Mouse (Mus musculus): ENCODE data around the gene Cenpp. TPM values are rescaled to one million over a fixed set of nuclear protein-coding genes. Genes with fewer than 3 reads are reported as not detected.
A peak's percentile ranks its signal among the peaks of the same experiment; 100 is the strongest.

Gene Cenpp
- 1 to 10 TPM in 1 of 2 experiments, under 1 TPM in 1; 0.86 to 1.7 TPM for total RNA-seq (2021)
- long read RNA-seq, experiment 1, partial matches to known transcripts: 0 of 7 reads
- long read RNA-seq, experiment 1, other reads (novel, unspliced or antisense): 6 of 7 reads
- long read RNA-seq, experiment 2, partial matches to known transcripts: 0 of 7 reads
- long read RNA-seq, experiment 2, other reads (novel, unspliced or antisense): 7 of 7 reads

GRCm38 (mm10) chr13:49652481-49653179, at the start of gene Cenpp, which contains the start of gene Nol8:
Gene Cenpp, minus strand, starts transcription at chr13:49652785.
Gene Nol8, plus strand, starts transcription at chr13:49653078.
- peak; percentile 99 to 100 for DNase-seq
- intact Hi-C loops (cut with DNase I): loop anchor here (5.0 kb wide), 1 partner anchor 310 kb away; the partner anchor contains the start of gene Bicd2

DNA sequence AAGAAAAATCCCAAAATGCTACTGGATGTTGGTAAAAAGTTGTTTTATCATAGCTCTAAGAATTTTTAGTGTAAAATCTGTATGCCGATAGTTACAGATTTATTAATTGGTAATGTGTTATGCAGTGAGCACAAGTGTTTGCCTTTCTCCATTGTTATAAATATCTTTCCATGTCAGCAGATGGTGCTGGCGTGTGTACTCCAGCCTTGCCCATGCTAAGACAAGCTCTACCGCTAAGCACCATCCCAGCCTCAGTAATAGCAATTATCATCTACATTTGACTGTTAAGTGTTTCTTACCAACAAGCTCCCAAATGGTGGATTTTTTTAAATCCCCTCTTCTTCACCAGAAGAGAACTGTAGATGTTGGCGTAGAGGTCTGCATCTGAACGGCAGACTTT, 38.5 kb upstream of the Cenpp start:
- no peak for DNase-seq
- intact Hi-C loops (cut with DNase I): no loop called here

DNA sequence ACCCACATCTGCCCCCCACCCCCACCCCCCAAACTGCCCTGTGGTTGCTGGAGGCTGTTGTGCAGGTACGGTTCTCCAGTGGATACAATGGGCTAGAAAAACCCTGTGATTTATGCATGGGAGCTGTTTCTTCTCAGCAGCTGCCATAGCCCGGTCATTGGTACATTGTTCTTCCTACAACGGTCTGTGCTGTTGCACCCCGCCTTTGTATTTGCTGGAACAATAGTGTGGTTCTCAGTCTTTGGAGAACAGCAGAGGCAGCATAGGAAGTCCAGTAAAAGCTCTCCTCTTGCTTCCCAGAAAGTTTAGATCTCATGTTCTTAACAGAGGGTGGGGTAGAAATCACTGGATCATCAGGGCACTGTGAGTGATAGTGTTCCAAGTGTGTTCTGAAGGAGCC, 31.7 kb upstream of the Cenpp start:
- intact Hi-C loops (cut with DNase I): no loop called here
- DNase-seq: no peak

DNA sequence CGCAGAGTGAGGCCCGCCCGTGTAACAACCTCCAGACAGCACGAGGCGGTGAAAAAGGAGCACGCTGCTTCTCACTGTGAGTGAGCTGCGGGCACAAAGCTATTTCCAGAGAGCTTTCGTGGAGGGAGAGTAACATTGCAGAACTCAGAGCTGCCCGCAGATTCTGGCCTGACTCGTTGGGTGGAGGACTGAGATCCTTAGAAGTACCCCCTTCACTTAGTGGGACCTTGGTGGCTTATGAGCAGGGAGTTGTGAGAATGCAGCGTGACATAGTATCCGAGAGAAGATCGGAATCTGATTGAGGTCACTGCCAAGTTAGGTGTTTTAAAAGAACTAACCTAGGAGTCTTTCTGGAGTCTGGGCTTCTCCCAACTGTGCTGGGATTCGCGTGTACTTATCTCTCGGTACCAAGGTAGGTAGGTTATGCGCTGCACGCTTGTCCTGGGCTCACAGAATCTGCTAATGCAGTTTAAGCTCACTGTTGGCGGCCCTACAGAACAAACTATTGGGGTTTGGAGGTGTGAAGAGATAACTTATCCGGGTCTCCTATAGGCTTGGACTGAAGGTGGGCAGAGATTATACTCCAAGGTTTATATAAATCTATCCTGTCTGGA, 29.8 kb upstream of the Cenpp start:
- intact Hi-C loops (cut with DNase I): no loop called here
- DNase-seq: no peak

DNA sequence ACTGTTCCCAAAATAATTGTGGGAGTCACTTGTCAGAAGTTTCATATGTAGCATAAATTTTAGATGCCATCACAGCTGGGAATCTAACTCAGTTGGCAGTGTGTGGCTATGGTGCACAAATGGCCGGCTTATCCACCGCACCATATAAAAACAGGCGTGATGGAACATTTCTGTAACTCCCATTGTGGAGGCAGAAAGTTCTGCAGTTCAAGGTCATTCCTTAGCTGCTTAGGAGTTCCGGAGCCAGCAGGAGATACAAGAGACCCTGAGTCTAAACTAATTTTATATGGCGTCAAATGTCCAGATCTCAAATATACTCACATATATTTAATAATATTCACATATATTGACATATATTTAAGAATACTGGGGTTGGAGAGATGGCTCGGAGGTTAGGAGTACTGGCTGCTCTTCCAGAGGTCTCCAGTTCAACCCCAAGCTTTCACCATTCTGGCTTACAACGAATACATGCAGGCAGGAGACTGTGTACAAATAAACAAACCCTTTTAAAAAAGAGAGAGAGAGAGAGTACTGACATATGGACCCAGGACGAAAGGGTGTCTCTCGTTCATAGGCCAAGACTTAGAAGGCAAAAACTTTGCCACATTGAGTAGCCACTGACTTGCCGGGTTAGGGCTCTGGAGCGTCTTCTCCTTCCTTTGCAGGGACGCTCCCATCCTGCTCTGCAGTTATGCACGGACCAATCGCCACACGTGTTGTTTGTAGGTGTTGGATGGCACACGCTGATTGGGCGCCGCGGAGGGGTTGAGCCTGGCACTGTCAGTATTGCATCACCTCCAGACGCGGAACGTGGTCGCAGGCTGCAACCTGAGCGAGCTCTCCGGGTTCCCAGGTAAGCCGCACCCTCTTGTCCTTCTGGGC, 29.0 kb upstream of the Cenpp start, which contains the start of gene Iars:
Gene Iars (plus strand): TSS at position 750 of the 882 bp plus-strand sequence.
- intact Hi-C loops (cut with DNase I): no loop called here
- DNase-seq: peak; percentile 97 to 99

DNA sequence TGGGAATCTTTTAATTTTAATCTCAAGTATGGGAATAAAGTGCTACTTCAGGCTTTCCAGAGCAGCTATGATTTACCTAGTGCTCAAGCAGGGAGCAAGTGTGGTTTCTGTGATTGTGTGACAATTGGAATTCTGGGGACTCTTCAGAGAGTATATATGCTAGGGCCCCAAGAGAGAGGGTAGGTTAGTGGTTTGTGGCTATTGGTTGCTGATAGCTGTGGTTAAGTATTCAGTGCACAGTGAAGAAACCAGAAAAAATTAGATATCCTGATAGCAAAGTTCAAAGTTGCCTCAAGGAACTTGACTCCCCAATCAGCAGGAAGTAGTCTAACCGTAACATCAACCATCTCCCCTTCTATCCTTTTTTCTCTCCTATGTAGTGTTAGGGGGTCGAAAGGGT, 25.2 kb upstream of the Cenpp start:
- intact Hi-C loops (cut with DNase I): no loop called here
- no peak for DNase-seq

DNA sequence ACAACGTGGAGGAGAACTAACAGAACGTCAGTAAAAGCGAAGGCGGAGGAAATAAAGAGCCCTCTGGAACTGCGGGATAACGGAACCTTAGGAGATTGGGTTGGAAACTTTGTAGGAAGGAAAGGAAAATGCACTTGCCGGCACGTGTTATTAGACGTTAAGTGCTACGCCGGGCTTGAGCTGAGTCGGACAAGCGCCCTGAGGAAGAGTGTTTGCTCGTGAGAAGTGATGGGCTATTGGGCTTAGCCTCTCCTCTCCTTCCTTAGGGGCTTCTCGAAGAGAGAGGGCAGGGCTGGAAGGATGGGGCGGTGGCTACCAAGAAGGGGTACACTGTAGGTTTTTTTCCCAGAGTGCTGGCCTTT, 576 bp upstream of the Cenpp start:
- intact Hi-C loops (cut with DNase I): loop anchor here (5.0 kb wide), 1 partner anchor 311 kb away; the partner anchor contains the start of gene Bicd2
- peak; percentile 28 to 40 for DNase-seq

GRCm38 (mm10) chr13:49651781-49652351, 719 bp downstream of the Cenpp start:
- DNase-seq: no peak
- intact Hi-C loops (cut with DNase I): loop anchor here (5.0 kb wide), 1 partner anchor 310 kb away; the partner anchor contains the start of gene Bicd2

- DNase-seq: no peak
- intact Hi-C loops (cut with DNase I): loop anchor here (5.0 kb wide), 1 partner anchor 309 kb away; the partner anchor contains the start of gene Bicd2
Observed at GRCm38 (mm10) chr13:49651136-49651535, 1.4 kb downstream of the Cenpp start.

DNA sequence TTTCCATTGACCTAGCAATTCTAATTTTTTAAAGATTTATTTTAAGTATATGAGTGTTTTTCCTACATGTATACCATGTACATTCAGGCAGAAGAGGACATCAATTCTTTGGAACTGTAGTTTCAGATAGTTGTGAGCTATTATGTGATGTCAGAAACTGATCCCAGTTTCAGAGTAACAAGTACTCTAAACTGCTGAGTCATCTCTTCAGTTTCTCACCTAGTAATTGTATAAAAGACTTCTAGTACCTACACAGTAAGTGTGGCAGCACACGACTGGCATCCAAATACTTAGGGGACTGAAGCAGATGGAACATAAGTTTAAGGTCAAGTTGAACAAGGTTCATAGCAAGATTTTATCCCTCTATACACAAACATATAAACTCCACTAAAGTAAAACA, 6.6 kb downstream of the Cenpp start:
- no peak for DNase-seq
- intact Hi-C loops (cut with DNase I): loop anchor here (10.0 kb wide), 1 partner anchor 321 kb away; the partner anchor contains the start of gene Fgd3

DNA sequence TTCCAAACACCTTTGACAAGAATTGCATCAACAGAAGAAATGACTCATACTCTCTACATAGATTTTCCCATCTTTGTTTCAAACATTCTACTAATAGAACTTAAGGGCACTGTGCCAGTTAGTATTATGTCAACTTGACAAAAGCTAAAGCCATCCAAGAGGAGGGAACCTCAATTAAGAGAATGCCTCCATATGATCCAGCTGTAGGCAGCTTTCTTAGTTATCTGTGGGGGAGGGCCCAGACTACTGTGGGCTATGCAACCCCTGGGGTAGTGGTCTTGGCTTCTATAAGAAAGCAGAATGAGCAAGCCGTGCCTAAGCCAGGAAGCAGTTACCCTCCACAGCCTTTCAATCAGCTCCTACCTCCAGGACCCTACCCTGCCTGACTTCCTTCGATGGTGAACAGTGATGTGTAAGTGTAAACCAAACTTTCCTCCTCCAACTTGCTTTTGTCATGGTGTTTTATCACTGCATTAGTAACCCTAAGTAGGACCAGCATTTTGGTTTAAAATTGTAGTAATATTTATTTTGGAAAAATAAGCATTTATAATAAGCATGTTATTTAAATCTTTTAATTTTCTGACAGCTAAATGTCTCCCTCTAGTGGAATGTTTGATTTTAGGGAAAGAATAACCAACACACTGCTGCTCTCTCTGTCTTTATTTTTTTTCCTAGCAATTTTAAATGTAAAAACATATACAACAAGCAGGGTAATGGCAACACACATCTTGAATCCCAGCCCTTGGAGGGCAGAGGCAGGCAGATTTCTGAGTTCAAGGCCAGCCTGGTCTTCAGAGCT, 7.7 kb downstream of the Cenpp start:
- intact Hi-C loops (cut with DNase I): loop anchor here (1.0 to 10.0 kb wide), 2 partner anchors 196 to 320 kb away; partner anchors contain the start of gene Fgd3
- no peak for DNase-seq

DNA sequence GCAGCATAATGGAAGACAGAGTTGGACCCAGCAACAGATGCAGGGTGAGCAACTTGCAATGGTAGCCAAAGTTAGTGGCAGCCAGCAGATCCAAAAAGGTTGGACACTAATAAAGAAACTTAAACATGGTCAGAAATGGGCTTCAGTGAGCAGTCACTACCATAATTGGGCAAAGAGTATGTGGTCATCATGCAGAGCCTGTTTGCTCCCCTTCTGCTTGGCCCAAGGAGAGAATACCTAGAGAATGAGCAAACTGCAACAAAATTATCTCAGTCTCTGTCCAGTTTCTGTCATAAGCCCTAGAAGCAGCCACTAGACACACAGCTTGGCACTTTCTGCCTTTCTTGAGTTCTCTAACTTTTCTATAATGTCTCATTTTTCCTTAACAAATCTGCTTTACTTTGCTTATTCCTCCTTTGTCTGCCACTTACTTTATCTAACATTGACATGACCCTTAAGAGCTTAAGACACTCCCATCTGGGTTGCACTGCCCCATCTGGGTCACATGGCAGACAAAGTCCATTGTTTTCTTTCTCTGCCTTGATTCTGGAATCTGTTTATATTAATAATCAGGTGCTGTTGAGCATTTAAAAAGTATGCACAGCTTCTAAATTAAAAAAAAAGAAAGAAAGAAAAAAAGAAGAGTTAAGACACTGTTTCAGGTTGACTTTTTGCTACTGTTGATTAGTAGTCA, 8.8 kb downstream of the Cenpp start:
- intact Hi-C loops (cut with DNase I): loop anchor here (10.0 kb wide), 1 partner anchor 319 kb away; the partner anchor contains the start of gene Fgd3
- DNase-seq: no peak

- DNase-seq: no peak
Observed at GRCm38 (mm10) chr13:49642650-49643049, 9.9 kb downstream of the Cenpp start.

GRCm38 (mm10) chr13:49639965-49640364, 12.6 kb downstream of the Cenpp start:
- intact Hi-C loops (cut with DNase I): loop anchor here (10.0 kb wide), 1 partner anchor 315 kb away; the partner anchor contains the start of gene Fgd3
- no peak for DNase-seq

More at GRCm38 (mm10) chr13:49642650-49643049, 9.9 kb downstream of the Cenpp start:
- intact Hi-C loops (cut with DNase I): loop anchor here (10.0 kb wide), 1 partner anchor 318 kb away; the partner anchor contains the start of gene Fgd3

- DNase-seq: no peak
- intact Hi-C loops (cut with DNase I): no loop called here
Observed at GRCm38 (mm10) chr13:49629076-49629475, 23.5 kb downstream of the Cenpp start.

DNA sequence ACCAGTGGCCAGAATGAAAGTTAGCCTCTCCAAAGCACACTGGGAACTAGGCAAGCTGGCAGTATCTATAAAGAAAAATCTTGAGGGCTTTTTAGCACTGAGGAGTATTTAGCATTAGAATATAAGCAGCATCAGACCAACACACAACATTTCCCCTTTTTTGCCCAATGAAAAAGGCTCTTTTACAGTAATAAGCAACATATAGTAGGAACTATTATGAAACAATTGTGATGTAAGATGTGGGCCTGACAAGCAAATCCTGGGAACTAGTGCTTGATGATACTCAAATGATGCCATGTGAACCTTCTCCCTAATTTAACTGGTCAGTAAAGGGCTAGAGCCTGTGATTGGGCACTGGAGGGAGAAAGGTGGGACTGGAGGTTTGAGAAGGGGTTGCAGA, 24.4 kb downstream of the Cenpp start:
- intact Hi-C loops (cut with DNase I): no loop called here
- DNase-seq: no peak

GRCm38 (mm10) chr13:49623216-49623615, 29.4 kb downstream of the Cenpp start:
- DNase-seq: no peak
- intact Hi-C loops (cut with DNase I): no loop called here

DNA sequence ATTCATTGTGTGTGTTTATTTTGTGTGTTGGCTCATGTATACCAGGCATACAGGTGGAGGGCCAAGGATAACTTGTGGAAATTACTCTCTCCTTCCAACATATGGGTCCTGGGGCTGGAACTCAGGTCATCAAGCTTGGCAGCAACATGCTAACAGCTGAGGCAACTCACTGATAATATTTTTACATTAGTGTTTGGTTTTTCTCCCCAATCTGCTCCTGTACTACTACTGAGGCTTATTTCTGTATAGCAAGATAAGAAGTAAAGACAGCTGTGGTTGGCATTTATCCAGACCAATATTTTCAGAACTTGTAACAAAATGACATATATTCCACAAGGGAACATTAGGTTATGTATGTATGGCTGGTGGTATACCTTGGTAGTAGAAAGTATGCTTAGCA, 34.2 kb downstream of the Cenpp start:
- intact Hi-C loops (cut with DNase I): no loop called here
- DNase-seq: no peak

All from gastrocnemius, postnatal 36 days (tissue).